Mouse (Mus musculus) kidney, adult 8-10 months (tissue): ENCODE results near the gene Gm10401.

ENCODE experiments used
- DNase-seq, 2 experiments: peaks; one replicate each; pipeline ENCODE4 v3.0.0; 2022

Gene Gm10401

GRCm38 (mm10) chr5:115098195-115098594 is at the start of gene Gm10401:
Gene Gm10401, minus strand, starts transcription at chr5:115098295.
- DNase-seq, result no peak

- peak in 1 of 2 experiments; percentile 57 for DNase-seq
Measured at GRCm38 (mm10) chr5:115147388-115147787, 49.3 kb upstream of the Gm10401 start.

GRCm38 (mm10) chr5:115146747-115147130 is 48.6 kb upstream of the Gm10401 start:
- no peak for DNase-seq

GRCm38 (mm10) chr5:115145976-115146746 is 48.1 kb upstream of the Gm10401 start:
- DNase-seq, result no peak

- DNase-seq, result no peak
Measured at GRCm38 (mm10) chr5:115145253-115145968, 47.3 kb upstream of the Gm10401 start.

GRCm38 (mm10) chr5:115144471-115144870 is 46.4 kb upstream of the Gm10401 start:
- DNase-seq, result no peak

- no peak for DNase-seq
Measured at GRCm38 (mm10) chr5:115143552-115143951, 45.5 kb upstream of the Gm10401 start.

- DNase-seq, result no peak
Measured at GRCm38 (mm10) chr5:115142166-115142697, 44.1 kb upstream of the Gm10401 start.

GRCm38 (mm10) chr5:115140726-115141125 is 42.6 kb upstream of the Gm10401 start:
- no peak for DNase-seq

GRCm38 (mm10) chr5:115139124-115139523 is 41.0 kb upstream of the Gm10401 start:
- no peak for DNase-seq

GRCm38 (mm10) chr5:115134234-115135165 is 36.4 kb upstream of the Gm10401 start, which contains the start of gene Unc119b:
Gene Unc119b, minus strand, starts transcription at chr5:115134975.
- DNase-seq, result peak; percentile 87 to 92

- no peak for DNase-seq
Measured at GRCm38 (mm10) chr5:115133358-115134066, 35.4 kb upstream of the Gm10401 start.

- no peak for DNase-seq
Measured at GRCm38 (mm10) chr5:115132465-115132864, 34.4 kb upstream of the Gm10401 start.

- no peak for DNase-seq
Measured at GRCm38 (mm10) chr5:115129328-115129727, 31.2 kb upstream of the Gm10401 start.

GRCm38 (mm10) chr5:115127421-115128179 is 29.5 kb upstream of the Gm10401 start:
- DNase-seq, result peak; percentile 84 to 85

- peak in 1 of 2 experiments; percentile 49 for DNase-seq
Measured at GRCm38 (mm10) chr5:115126578-115127312, 28.6 kb upstream of the Gm10401 start.

GRCm38 (mm10) chr5:115125211-115125871 is 27.2 kb upstream of the Gm10401 start:
- DNase-seq, result peak; percentile 80 to 86

- DNase-seq, result no peak
Measured at GRCm38 (mm10) chr5:115124690-115125089, 26.6 kb upstream of the Gm10401 start.

GRCm38 (mm10) chr5:115120978-115121377 is 22.9 kb upstream of the Gm10401 start:
- no peak for DNase-seq
